In genomic region chr2:172548672-172549255, GRCm38 (mm10) we compare ENCODE assay signal across 8 mouse cellular contexts. TPM values are rescaled to one million over a fixed set of nuclear protein-coding genes. Genes with fewer than 3 reads are reported as not detected.
A peak's percentile ranks its signal among the peaks of the same experiment; 100 is the strongest.
DNase-seq lines count a peak whose midpoint lies in the region; ATAC-seq and TF ChIP-seq lines count a peak whose summit lies in the region.
"Had no signal": no experiment of that assay in that cellular context is flagged by ENCODE, and none has a peak within 500 bp of the region (broad histone marks: within the 10 kb centered on the region; RNA-seq: fewer than 3 reads in every experiment).

No protein-coding gene starts in this region.

- no peak overlapping the region for H3K9ac ChIP-seq in liver, embryonic 11.5 days (ENCODE audit: low read depth, low read length)
- no peak overlapping the region for H3K9ac ChIP-seq in liver, postnatal 0 days (replicated peaks)
- H3K9ac ChIP-seq in embryonic facial prominence, embryonic 11.5 days (replicated peaks; ENCODE audit: low read length), result no peak overlapping the region
- no peak overlapping the region for H3K9ac ChIP-seq in hindbrain, embryonic 13.5 days

- TF ChIP-seq CTCF in liver, postnatal 0 days (IDR thresholded peaks at IDR 0.05; ENCODE audit: low read depth), result no peak

- H3K27me3 ChIP-seq in liver, embryonic 11.5 days (replicated peaks; ENCODE audit: control insufficient read depth, insufficient read depth, low read length), result peaks cover 98% of the 10 kb centered on the region
- peaks cover 99% of the 10 kb centered on the region for H3K27me3 ChIP-seq in liver, postnatal 0 days (ENCODE audit: insufficient read depth, low read length)
- peaks cover 75% of the 10 kb centered on the region for H3K27me3 ChIP-seq in embryonic facial prominence, embryonic 11.5 days (ENCODE audit: control insufficient read depth, insufficient read depth, low read length)
- H3K27me3 ChIP-seq in hindbrain, embryonic 13.5 days, result peaks cover 100% of the 10 kb centered on the region

- TF ChIP-seq EP300 in liver, postnatal 0 days (IDR thresholded peaks at IDR 0.05; ENCODE audit: low read depth), result no peak

- 1% methylated on average over 27 of the region's 27 CpGs for WGBS in liver, embryonic 11.5 days
- 3% methylated on average over 27 of the region's 27 CpGs for whole genome bisulfite sequencing in liver, postnatal 0 days (ENCODE audit: insufficient replicate concordance)
- 0% methylated on average over 27 of the region's 27 CpGs for WGBS in embryonic facial prominence, embryonic 11.5 days
- 1% methylated on average over 27 of the region's 27 CpGs for WGBS in hindbrain, embryonic 13.5 days

- no peak overlapping the region for H3K27ac ChIP-seq in liver, embryonic 11.5 days (ENCODE audit: low read depth, low read length)
- no peak overlapping the region for H3K27ac ChIP-seq in liver, postnatal 0 days (ENCODE audit: low read depth)
- no peak overlapping the region for H3K27ac ChIP-seq in embryonic facial prominence, embryonic 11.5 days (replicated peaks; ENCODE audit: low read depth, low read length)
- H3K27ac ChIP-seq in hindbrain, embryonic 13.5 days, result no peak overlapping the region

- peak overlapping the region; percentile 64 for H3K4me2 ChIP-seq in liver, embryonic 11.5 days
- no peak overlapping the region for H3K4me2 ChIP-seq in liver, postnatal 0 days (ENCODE audit: low read depth, low read length)
- peak overlapping the region; percentile 81 for H3K4me2 ChIP-seq in embryonic facial prominence, embryonic 11.5 days (ENCODE audit: low read depth, low read length)
- H3K4me2 ChIP-seq in hindbrain, embryonic 13.5 days, result peak overlapping the region; percentile 45; the same call in 1 of the 2 replicates

- DNase-seq in liver, embryonic 11.5 days (ENCODE audit: low spot score), result peak; percentile 40
- DNase-seq in liver, postnatal 0 days, result no peak
- DNase-seq in embryonic facial prominence, embryonic 11.5 days (ENCODE audit: low spot score), result no peak
- peak; percentile 59 for DNase-seq in retina, embryonic 14.5 days (ENCODE audit: low spot score)
- no peak for DNase-seq in thymus, postnatal 36 days
- no peak for DNase-seq in cerebellum, adult 11 months
- DNase-seq: right cerebral cortex, adult 18-20 months had no signal

- H3K4me3 ChIP-seq in liver, embryonic 11.5 days (ENCODE audit: low read depth, low read length), result peak overlapping the region; percentile 45; the same call in 1 of the 2 replicates
- no peak overlapping the region for H3K4me3 ChIP-seq in liver, postnatal 0 days (ENCODE audit: low read depth, low read length)
- peak overlapping the region; percentile 36 for H3K4me3 ChIP-seq in embryonic facial prominence, embryonic 11.5 days (ENCODE audit: low read depth, low read length)
- H3K4me3 ChIP-seq in hindbrain, embryonic 13.5 days, result no peak overlapping the region

- no peaks in the 10 kb centered on the region for H3K36me3 ChIP-seq in liver, embryonic 11.5 days (ENCODE audit: control insufficient read depth, insufficient read depth, low read length)
- no peaks in the 10 kb centered on the region for H3K36me3 ChIP-seq in liver, postnatal 0 days (replicated peaks; ENCODE audit: insufficient read depth, low read length)
- no peaks in the 10 kb centered on the region for H3K36me3 ChIP-seq in embryonic facial prominence, embryonic 11.5 days (replicated peaks; ENCODE audit: control insufficient read depth, insufficient read depth, low read depth, low read length)
- H3K36me3 ChIP-seq in hindbrain, embryonic 13.5 days, result no peaks in the 10 kb centered on the region

- ATAC-seq in liver, embryonic 11.5 days (replicated peaks; ENCODE audit: low FRiP score), result no peak
- ATAC-seq in liver, postnatal 0 days, result no peak
- ATAC-seq in embryonic facial prominence, embryonic 11.5 days (replicated peaks; ENCODE audit: insufficient number of reproducible peaks, low FRiP score, low TSS enrichment, low read depth), result 0 out of 2 replicates have a peak, but pooled peaks have one; percentile 5
- ATAC-seq in hindbrain, embryonic 13.5 days (ENCODE audit: low FRiP score), result no peak

- H3K9me3 ChIP-seq in liver, embryonic 11.5 days (ENCODE audit: control insufficient read depth, low read length), result no peaks in the 10 kb centered on the region
- no peaks in the 10 kb centered on the region for H3K9me3 ChIP-seq in liver, postnatal 0 days (ENCODE audit: low read length)
- H3K9me3 ChIP-seq in embryonic facial prominence, embryonic 11.5 days (replicated peaks; ENCODE audit: control insufficient read depth, low read length), result no peaks in the 10 kb centered on the region
- H3K9me3 ChIP-seq in hindbrain, embryonic 13.5 days, result no peaks in the 10 kb centered on the region

- peaks cover 3% of the 10 kb centered on the region; the same call in 1 of the 2 replicates for H3K4me1 ChIP-seq in liver, embryonic 11.5 days (replicated peaks; ENCODE audit: control insufficient read depth, insufficient read depth, low read length)
- H3K4me1 ChIP-seq in liver, postnatal 0 days (ENCODE audit: insufficient read depth), result peaks cover 10% of the 10 kb centered on the region; the same call in 1 of the 2 replicates
- H3K4me1 ChIP-seq in embryonic facial prominence, embryonic 11.5 days (ENCODE audit: control insufficient read depth, insufficient read depth, low read length), result peaks cover 10% of the 10 kb centered on the region
- H3K4me1 ChIP-seq in hindbrain, embryonic 13.5 days (replicated peaks), result peaks cover 39% of the 10 kb centered on the region

RNA-seq across cellular contexts. Expression of gene Tfap2c, which starts 0.6 kb away (rescaled TPM):
- polyA plus RNA-seq in liver, embryonic 11.5 days (2014; fragmentation: Nextera tagmentation; extraction: Ambion mirVana), result 0.30 and 0.33 TPM in 2 replicates
- polyA plus RNA-seq in liver, postnatal 0 days (2015; fragmentation: Nextera tagmentation; extraction: Ambion mirVana), result not detected in 2 replicates
- polyA plus RNA-seq in embryonic facial prominence, embryonic 11.5 days (2014; fragmentation: Nextera tagmentation; extraction: Ambion mirVana), result 16.5 and 17.9 TPM in 2 replicates
- 0.28 and 0.66 TPM in 2 replicates for polyA plus RNA-seq in hindbrain, embryonic 13.5 days (2015; fragmentation: Nextera tagmentation; extraction: Ambion mirVana)

Comparison
In these comparisons a context has a peak if more than half of its experiments do, and no peak if none do; other contexts are left out.
1. DNase-seq: peak in liver, embryonic 11.5 days (single experiment) and retina, embryonic 14.5 days (single experiment); none in liver, postnatal 0 days (single experiment), embryonic facial prominence, embryonic 11.5 days (single experiment), thymus, postnatal 36 days (0 of 2) and cerebellum, adult 11 months (single experiment).
2. H3K4me3 ChIP-seq: peak in liver, embryonic 11.5 days (single experiment) and embryonic facial prominence, embryonic 11.5 days (single experiment); none in liver, postnatal 0 days (single experiment) and hindbrain, embryonic 13.5 days (single experiment).
3. RNA of gene Tfap2c, which starts 0.6 kb away (polyA plus RNA-seq): 16.5 to 17.9 TPM in embryonic facial prominence, embryonic 11.5 days; 0.28 to 0.66 TPM in hindbrain, embryonic 13.5 days, 0.30 to 0.33 TPM in liver, embryonic 11.5 days and not detected in liver, postnatal 0 days; every median in the first group is over 10 times any median in the second.